Mouse (Mus musculus) kidney, adult 2 months (tissue): ENCODE measurements around the gene Gm26620.

Source experiments
- CTCF ChIP-seq: fragments of 200-500 bp; conservative IDR thresholded peaks from 2 replicates; pipeline ENCODE4 v1.5.1; 2011; ENCODE audit warnings: low read depth, mild to moderate bottlenecking, control low read depth, low read length, moderate library complexity, mixed read lengths; ENCODE audit not compliant: insufficient read depth, insufficient read length
- POLR2A ChIP-seq: fragments of 200-500 bp; IDR thresholded peaks from one replicate; pipeline ENCODE4 v1.6.1; 2011; ENCODE audit warnings: low read depth, low read length, control low read depth

- TF ChIP-seq CTCF (no peak), POLR2A (no peak)
Measured at GRCm38 (mm10) chr1:170857369-170857768, 27.5 kb upstream of the Gm26620 start.
